13 mouse cellular contexts compared by ENCODE assay signal in the genomic region with DNA sequence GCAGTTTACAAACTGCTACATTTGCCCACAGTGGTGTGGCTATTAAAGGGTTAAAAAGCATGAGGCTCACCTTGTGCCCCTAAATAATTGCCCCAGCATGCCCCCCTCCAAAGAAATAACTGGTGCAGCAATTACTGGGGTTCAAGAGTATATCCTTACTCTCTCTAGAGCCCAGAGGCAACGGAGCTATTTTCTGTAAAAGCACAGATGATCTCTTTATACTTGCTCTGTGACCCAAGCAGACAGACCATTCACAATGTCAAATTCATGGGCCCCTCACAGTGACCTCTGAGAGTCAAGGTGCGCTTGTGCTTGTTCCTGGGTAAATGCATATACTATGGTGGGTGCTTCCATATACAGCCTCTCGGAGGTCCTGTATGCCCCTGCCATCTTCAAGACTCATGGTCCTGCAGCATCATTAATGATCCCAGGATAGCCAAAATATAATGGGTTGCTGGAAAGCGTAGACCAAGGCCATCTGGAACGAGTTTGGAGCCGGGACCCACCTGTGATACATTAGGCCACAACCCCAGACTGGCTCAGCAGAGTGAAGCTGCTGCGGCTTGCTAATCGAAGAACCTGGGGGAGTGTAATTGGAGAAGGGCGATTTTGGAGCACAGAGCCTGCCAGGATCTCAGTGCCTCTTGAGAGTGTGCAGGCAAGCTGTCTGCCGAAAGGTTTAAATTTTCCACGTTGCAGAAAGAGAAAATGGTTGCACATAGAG.
DNase-seq lines count a peak whose midpoint lies in the region; ATAC-seq lines count a peak whose summit lies in the region.
"Had no signal": no experiment of that assay in that cellular context is flagged by ENCODE, and none has a peak within 500 bp of the region (broad histone marks: within the 10 kb centered on the region; RNA-seq: fewer than 3 reads in every experiment).

No protein-coding gene starts in this region.

- no peaks in the 10 kb centered on the region for H3K9me3 ChIP-seq in kidney, embryonic 14.5 days (ENCODE audit: control insufficient read depth, low read length)
- H3K9me3 ChIP-seq in embryonic facial prominence, embryonic 13.5 days, result no peaks in the 10 kb centered on the region
- H3K9me3 ChIP-seq in limb, embryonic 12.5 days, result peaks cover 3% of the 10 kb centered on the region; the same call in 1 of the 2 replicates
- H3K9me3 ChIP-seq: heart, embryonic 13.5 days had no signal

- 22% methylated on average over 11 of the region's 11 CpGs for WGBS in kidney, embryonic 14.5 days
- WGBS in embryonic facial prominence, embryonic 13.5 days, result 6% methylated on average over 11 of the region's 11 CpGs
- 7% methylated on average over 11 of the region's 11 CpGs for WGBS in limb, embryonic 12.5 days

- ATAC-seq in kidney, embryonic 14.5 days (ENCODE audit: low FRiP score, low TSS enrichment), result peak; percentile 49
- ATAC-seq in embryonic facial prominence, embryonic 13.5 days (ENCODE audit: insufficient number of reproducible peaks, insufficient read depth, low FRiP score, low TSS enrichment, low read depth), result peak; percentile 84
- peak; percentile 94 for ATAC-seq in limb, embryonic 12.5 days (ENCODE audit: insufficient number of reproducible peaks, insufficient read depth, low FRiP score, low TSS enrichment, low read depth)
- ATAC-seq in frontal cortex, adult (ENCODE audit: low TSS enrichment), result no peak

- no peaks in the 10 kb centered on the region for H3K4me1 ChIP-seq in kidney, embryonic 14.5 days (ENCODE audit: control insufficient read depth, insufficient read depth, low read length)
- peaks cover 35% of the 10 kb centered on the region for H3K4me1 ChIP-seq in embryonic facial prominence, embryonic 13.5 days
- peaks cover 35% of the 10 kb centered on the region for H3K4me1 ChIP-seq in limb, embryonic 12.5 days (replicated peaks)

- H3K9ac ChIP-seq in kidney, embryonic 14.5 days (ENCODE audit: low read depth, low read length), result no peak overlapping the region
- H3K9ac ChIP-seq in embryonic facial prominence, embryonic 13.5 days, result no peak overlapping the region
- no peak overlapping the region for H3K9ac ChIP-seq in limb, embryonic 12.5 days (replicated peaks)
- H3K9ac ChIP-seq: heart, embryonic 13.5 days had no signal

- H3K27ac ChIP-seq in kidney, embryonic 14.5 days (ENCODE audit: low read depth, low read length), result no peak overlapping the region
- H3K27ac ChIP-seq in embryonic facial prominence, embryonic 13.5 days, result peak overlapping the region; percentile 85
- peak overlapping the region; percentile 90 for H3K27ac ChIP-seq in limb, embryonic 12.5 days
- H3K27ac ChIP-seq: heart, embryonic 13.5 days; stomach, postnatal 0 days had no signal

- no peak for DNase-seq in kidney, adult 11 months
- DNase-seq in embryo, embryonic 10.5 days (ENCODE audit: low spot score), result peak; percentile 85
- DNase-seq in right cerebral cortex, postnatal 36 days (ENCODE audit: low spot score in 2 of 2), result no peak
- no peak for DNase-seq in thymus, postnatal 4 days
- DNase-seq: adrenal gland, adult 8-10 months; lung, postnatal 10 days; midbrain, embryonic 14.5 days had no signal

- H3K4me3 ChIP-seq in kidney, embryonic 14.5 days (ENCODE audit: low read length), result no peak overlapping the region
- H3K4me3 ChIP-seq in embryonic facial prominence, embryonic 13.5 days, result no peak overlapping the region
- H3K4me3 ChIP-seq in limb, embryonic 12.5 days (replicated peaks), result no peak overlapping the region
- H3K4me3 ChIP-seq: heart, embryonic 13.5 days had no signal

- no peak overlapping the region for H3K4me2 ChIP-seq in kidney, embryonic 14.5 days (replicated peaks; ENCODE audit: low read depth, low read length)
- peak overlapping the region; percentile 16; the same call in 1 of the 2 replicates for H3K4me2 ChIP-seq in embryonic facial prominence, embryonic 13.5 days
- H3K4me2 ChIP-seq in limb, embryonic 12.5 days, result 0 out of 2 replicates have a peak overlapping the region, but pooled peaks have one; percentile 8
- H3K4me2 ChIP-seq: heart, embryonic 13.5 days had no signal

- no peaks in the 10 kb centered on the region for H3K27me3 ChIP-seq in kidney, embryonic 14.5 days (ENCODE audit: control insufficient read depth, insufficient read depth, low read length)
- no peaks in the 10 kb centered on the region for H3K27me3 ChIP-seq in embryonic facial prominence, embryonic 13.5 days
- H3K27me3 ChIP-seq in limb, embryonic 12.5 days, result no peaks in the 10 kb centered on the region
- H3K27me3 ChIP-seq: heart, embryonic 13.5 days had no signal

- H3K36me3 ChIP-seq in kidney, embryonic 14.5 days (ENCODE audit: control insufficient read depth, insufficient read depth, low read length), result no peaks in the 10 kb centered on the region
- H3K36me3 ChIP-seq in embryonic facial prominence, embryonic 13.5 days, result no peaks in the 10 kb centered on the region
- no peaks in the 10 kb centered on the region for H3K36me3 ChIP-seq in limb, embryonic 12.5 days
- H3K36me3 ChIP-seq: heart, embryonic 13.5 days had no signal
